Mouse (Mus musculus) T-helper 17 cell (primary cell): ENCODE measurements at regions not wholly inside any gene's neighbourhood (a gene's known extent, or its start where the extent isn't known, plus 50 kb on each side); places are given as distances from the start of the nearest gene placed in this dataset.

ENCODE experiments used
- in situ Hi-C, 2 experiments: fragments of 300-600 bp; cut with MboI, MseI; formaldehyde crosslinking; loops; 1 replicate in 1 of 2; 2 replicates in 1 of 2; pipeline ENCODE4 v1.15.1; 2025; ENCODE audit warnings: high pct_unique_total_duplicates in 2 of 2

- in situ Hi-C loops, result loop anchor here in 1 of 2 experiments (10.0 to 25.0 kb wide), 2 partner anchors 357 to 499 kb away; no protein-coding TSS in a partner anchor
Measured at GRCm38 (mm10) chr4:100037868-100038267, 57.7 kb upstream of the Ror1 start.

GRCm38 (mm10) chr4:100039741-100040140 lies 55.9 kb upstream of the Ror1 start:
- in situ Hi-C loops, result loop anchor here in 1 of 2 experiments (10.0 to 25.0 kb wide), 2 partner anchors 355 to 498 kb away; no protein-coding TSS in a partner anchor

- in situ Hi-C loops, result loop anchor here in 1 of 2 experiments (25.0 kb wide), 1 partner anchor 495 kb away; no protein-coding TSS in a partner anchor
Measured at GRCm38 (mm10) chr4:100041982-100042381, 53.6 kb upstream of the Ror1 start.

- in situ Hi-C loops, result loop anchor here in 1 of 2 experiments (25.0 kb wide), 1 partner anchor 492 kb away; no protein-coding TSS in a partner anchor
Measured at GRCm38 (mm10) chr4:100045164-100045906, 50.3 kb upstream of the Ror1 start.
